Mouse (Mus musculus): ENCODE data around the gene Ankfn1. TPM values are rescaled to one million over a fixed set of nuclear protein-coding genes. Genes with fewer than 3 reads are reported as not detected.

The Ankfn1 gene
- polyA plus RNA-seq, 1 experiment = 2.4 TPM

GRCm38 (mm10) chr11:89356018-89356417 lies 421.4 kb downstream of the Ankfn1 start:
- Histone ChIP-seq H3K4me1 (ENCODE audit: control insufficient read depth, insufficient read depth, low read length) (no peaks in the 10 kb centered on the region), H3K27me3 (ENCODE audit: control insufficient read depth, insufficient read depth, low read length) (no peaks in the 10 kb centered on the region), H3K4me3 (replicated peaks; ENCODE audit: insufficient read depth, low read depth, low read length) (no peak overlapping the region), H3K27ac (ENCODE audit: insufficient read depth, low read length) (no peak overlapping the region)
- WGBS = 17% methylated on average over 5 of the region's 5 CpGs
- TF ChIP-seq POLR2A (IDR thresholded peaks at IDR 0.05; ENCODE audit: borderline replicate concordance, insufficient read depth, low read length) (no peak), CTCF (IDR thresholded peaks at IDR 0.05; ENCODE audit: borderline replicate concordance, insufficient read depth, low read depth, low read length) (no peak)
- no peak for DNase-seq

GRCm38 (mm10) chr11:89340238-89340637 lies 437.2 kb downstream of the Ankfn1 start:
- Histone ChIP-seq H3K4me3 (replicated peaks; ENCODE audit: insufficient read depth, low read depth, low read length) (no peak overlapping the region), H3K27me3 (ENCODE audit: control insufficient read depth, insufficient read depth, low read length) (no peaks in the 10 kb centered on the region), H3K27ac (ENCODE audit: insufficient read depth, low read length) (no peak overlapping the region), H3K4me1 (ENCODE audit: control insufficient read depth, insufficient read depth, low read length) (peaks cover 6% of the 10 kb centered on the region; the same call in 1 of the 2 replicates)
- DNase-seq = no peak
- TF ChIP-seq CTCF (IDR thresholded peaks at IDR 0.05; ENCODE audit: borderline replicate concordance, insufficient read depth, low read depth, low read length) (no peak), POLR2A (IDR thresholded peaks at IDR 0.05; ENCODE audit: borderline replicate concordance, insufficient read depth, low read length) (no peak)
- 18% methylated on average over 12 of the region's 12 CpGs for WGBS

Other genes starting within 250 kb of the Ankfn1 start
- gene Pctp, start 225.2 kb upstream of the Ankfn1 start, polyA plus RNA-seq (2012; rRNA removed) = 2.8 and 2.9 TPM in 2 replicates

All from cerebellum, adult 2 months (tissue).